Mouse (Mus musculus) G1E (cell line): Measurements from ENCODE around the gene Med19.

ENCODE experiments used
- CTCF ChIP-seq: IDR thresholded peaks from 2 replicates; pipeline ENCODE4 v1.5.1; 2012; ENCODE audit warnings: low read depth, low read length, inconsistent platforms, mixed read lengths
- GATA1 ChIP-seq: IDR thresholded peaks from 2 replicates; pipeline ENCODE4 v1.6.1; 2012; ENCODE audit warnings: borderline replicate concordance, low read length, inconsistent platforms, mixed read lengths
- GATA2 ChIP-seq: IDR thresholded peaks from 2 replicates; pipeline ENCODE4 v1.6.1; 2012; ENCODE audit warnings: low read depth, low read length, inconsistent platforms, borderline replicate concordance
- TAL1 ChIP-seq: conservative IDR thresholded peaks from 2 replicates; pipeline ENCODE4 v1.6.1; 2012; ENCODE audit warnings: low read depth, low read length, inconsistent platforms, mixed read lengths

- TF ChIP-seq TAL1 = no peak
- TF ChIP-seq CTCF = no peak
- no peak for TF ChIP-seq GATA2
- no peak for TF ChIP-seq GATA1
Observed at GRCm38 (mm10) chr2:84716423-84717355, 38.5 kb downstream of the Med19 start.
